Mouse (Mus musculus): ENCODE results near the gene Platr17. TPM values are rescaled to one million over a fixed set of nuclear protein-coding genes. Genes with fewer than 3 reads are reported as not detected.
"Not testable (repeated sequence)": the region's sequence is repeated elsewhere in the genome, so short reads cannot be mapped to it uniquely, and the experiment has no call there.

Gene Platr17
- 1.3 and 1.5 TPM in 2 replicates for polyA plus RNA-seq (2012; rRNA removed)

DNA sequence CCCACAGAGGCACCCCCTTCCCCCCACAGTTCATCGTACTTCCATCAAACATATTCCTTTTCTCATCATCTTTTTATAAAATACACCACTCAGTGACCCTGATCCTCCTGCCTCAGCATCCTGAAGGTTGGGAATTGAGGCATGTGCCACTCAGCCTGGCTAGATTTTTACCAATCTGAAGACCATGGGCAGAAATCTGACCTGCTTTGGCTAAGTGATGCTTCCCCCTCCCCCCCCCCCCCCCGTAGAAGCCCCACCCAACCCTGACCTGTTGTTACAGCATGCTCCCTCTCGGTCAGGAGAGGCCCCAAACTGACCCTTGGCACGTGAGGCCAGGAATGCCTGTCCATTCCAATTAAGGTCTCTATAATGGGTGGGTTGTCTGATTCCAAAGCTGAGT, at the start of gene Platr17:
Gene Platr17, plus strand, starts transcription at position 301 of the 400 bp plus-strand sequence.
- not testable (repeated sequence) for DNase-seq (ENCODE audit: extremely low spot score in 1 of 2, low spot score in 1 of 2)

DNA sequence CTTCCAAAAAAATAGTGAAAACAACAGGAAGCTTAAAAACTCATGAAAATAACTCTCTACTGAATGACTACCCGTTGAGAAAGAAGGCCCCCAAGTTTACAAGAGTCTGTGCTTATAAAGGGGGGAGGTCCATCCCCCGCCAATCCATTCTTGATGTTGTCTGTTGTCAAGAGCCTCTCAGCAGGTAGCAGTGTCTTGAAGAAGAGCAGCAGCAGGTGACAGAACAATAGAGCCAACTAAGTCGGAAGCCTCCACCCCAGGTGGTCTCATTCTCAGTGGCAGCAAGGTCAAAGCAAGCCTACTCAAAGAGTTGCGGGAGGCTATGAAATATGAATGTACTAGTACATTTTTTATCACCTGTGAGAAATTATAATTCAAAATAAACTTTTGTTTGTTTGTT, 47.1 kb upstream of the Platr17 start:
- DNase-seq (ENCODE audit: extremely low spot score in 1 of 2, low spot score in 1 of 2): no peak

DNA sequence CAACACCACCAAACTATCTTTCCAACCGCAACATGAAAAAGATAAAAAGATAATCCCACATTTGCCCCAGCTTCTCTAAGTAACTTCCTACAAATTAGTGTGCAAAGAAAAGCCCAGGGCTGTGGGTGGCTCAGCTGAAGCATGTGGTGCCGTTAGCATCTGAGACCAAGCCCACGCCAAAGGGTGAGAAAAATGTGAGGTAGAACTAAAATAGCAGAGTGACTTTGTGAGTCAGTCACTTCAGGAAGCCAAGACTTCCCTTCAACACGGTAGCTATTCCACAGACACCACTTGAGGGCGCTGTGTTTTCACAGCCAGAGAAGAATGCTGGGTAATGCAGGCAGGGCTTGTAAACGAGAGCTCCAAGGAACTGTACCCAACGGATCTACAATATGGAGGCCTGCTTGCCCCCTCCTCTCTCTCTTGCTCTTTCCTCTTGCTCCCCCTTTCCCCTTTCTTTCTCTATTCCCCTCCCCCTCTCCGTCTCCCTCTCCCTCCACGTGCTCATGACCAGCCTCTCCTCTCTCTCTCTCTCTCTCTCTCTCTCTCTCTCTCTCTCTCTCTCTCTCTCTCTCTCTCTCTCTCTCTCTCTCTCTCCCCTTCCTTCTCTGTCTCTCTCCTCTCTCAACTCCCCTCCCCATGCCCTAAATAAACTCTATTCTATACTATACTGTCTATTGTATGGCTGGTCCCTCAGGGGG, 39.5 kb upstream of the Platr17 start:
- DNase-seq (ENCODE audit: extremely low spot score in 1 of 2, low spot score in 1 of 2): peak; percentile 88 to 93

DNA sequence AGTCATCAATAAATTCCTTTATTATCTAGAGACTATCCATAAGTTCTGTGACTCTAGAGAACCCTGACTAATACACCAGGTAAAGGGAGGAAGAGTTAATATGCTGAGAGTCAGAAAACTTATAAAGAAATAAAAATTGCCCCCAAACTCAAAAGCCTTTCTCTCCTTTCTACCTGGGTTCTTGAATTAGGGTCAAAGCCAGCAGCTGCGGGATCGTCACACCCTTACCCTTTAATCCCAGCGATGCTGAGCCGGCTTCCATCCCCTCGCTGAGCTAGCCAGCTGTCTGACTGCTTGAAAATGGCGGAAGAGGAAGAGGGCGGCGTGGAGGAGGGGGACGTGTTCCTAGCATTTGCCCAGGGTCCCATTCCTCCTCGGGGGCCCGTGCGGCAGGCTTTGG, 31.4 kb upstream of the Platr17 start, which contains the start of gene Gm7029:
Gene Gm7029, plus strand, starts transcription at position 301 of the 400 bp plus-strand sequence.
- DNase-seq (ENCODE audit: extremely low spot score in 1 of 2, low spot score in 1 of 2): not testable (repeated sequence)

DNA sequence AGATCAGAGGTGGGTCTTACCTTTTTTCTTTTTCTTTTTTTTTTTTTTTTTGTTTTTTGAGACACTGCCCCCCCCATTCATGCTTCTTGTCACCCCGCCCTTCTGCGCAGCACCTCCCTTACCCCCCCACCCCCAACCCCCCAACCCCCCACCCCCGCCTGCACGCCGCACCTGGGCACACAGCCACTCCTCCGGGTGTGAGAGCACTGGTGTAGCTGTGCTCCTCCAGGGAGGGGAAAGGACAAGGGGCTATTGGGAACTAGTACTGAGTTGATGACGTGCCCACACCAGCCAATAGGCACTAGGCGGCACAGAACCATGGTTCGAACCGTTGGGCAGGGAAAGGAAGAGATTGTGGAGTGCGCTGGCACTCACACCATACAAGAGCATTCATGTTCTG, 30.5 kb upstream of the Platr17 start:
- no peak for DNase-seq (ENCODE audit: extremely low spot score in 1 of 2, low spot score in 1 of 2)

DNA sequence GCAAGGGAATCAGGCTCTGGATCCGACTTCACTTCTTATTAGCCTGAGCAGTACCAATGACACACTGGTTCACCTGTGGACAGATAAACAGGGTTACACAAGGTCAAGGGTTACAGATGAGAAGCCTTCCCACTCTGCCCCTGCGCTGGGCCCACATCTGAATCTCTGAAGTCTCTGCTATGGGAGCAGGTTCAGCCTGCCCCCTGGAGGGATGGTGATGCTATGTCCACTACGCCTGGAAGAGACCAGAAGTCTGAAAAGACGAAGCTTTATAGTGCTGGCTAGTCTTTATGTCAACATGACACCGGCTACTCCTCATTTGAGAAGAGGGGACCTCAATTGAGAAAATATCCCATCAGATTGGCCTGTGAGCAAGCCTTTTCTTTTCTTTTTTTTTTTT, 29.1 kb upstream of the Platr17 start:
- not testable (repeated sequence) for DNase-seq (ENCODE audit: extremely low spot score in 1 of 2, low spot score in 1 of 2)

DNA sequence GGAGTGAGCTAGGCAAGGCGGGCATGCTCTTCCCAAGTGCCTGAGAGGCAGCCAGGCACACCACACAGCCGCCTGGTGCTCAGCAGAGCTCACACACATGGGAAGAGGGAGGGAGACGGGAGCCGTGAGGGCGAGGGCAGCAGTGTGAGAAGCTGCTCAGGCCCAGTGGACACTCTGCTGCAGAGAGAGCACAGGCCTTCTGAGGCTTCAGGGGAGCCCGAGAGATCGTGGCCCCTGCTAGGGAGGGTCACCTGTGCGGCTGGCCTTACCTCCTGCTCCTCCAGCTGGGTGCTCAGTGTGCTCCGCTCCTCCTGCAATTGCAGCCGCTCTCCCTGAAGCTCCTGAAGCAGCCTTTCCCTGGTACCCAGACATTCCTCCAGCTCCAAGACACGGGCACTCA, 20.6 kb upstream of the Platr17 start:
- DNase-seq (ENCODE audit: extremely low spot score in 1 of 2, low spot score in 1 of 2): not testable (repeated sequence)

DNA sequence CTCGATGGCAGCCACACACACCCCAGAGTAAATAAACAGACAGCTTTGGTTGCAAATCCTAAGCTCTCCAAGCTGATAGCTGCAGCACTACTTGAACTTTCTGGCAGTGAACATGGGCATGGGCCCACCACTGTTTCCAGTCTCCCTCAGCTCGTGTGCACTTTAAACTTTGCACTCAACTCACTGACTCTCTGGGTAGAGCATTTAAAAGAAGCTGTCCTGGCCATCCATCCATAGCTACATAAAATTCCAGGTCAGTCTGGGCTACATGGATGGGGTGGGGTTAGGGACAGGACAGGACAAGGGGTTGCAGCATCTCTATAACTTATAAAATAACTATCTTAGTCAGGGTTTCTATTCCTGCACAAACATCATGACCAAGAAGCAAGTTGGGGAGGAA, 17.1 kb upstream of the Platr17 start:
- not testable (repeated sequence) for DNase-seq (ENCODE audit: extremely low spot score in 1 of 2, low spot score in 1 of 2)

DNA sequence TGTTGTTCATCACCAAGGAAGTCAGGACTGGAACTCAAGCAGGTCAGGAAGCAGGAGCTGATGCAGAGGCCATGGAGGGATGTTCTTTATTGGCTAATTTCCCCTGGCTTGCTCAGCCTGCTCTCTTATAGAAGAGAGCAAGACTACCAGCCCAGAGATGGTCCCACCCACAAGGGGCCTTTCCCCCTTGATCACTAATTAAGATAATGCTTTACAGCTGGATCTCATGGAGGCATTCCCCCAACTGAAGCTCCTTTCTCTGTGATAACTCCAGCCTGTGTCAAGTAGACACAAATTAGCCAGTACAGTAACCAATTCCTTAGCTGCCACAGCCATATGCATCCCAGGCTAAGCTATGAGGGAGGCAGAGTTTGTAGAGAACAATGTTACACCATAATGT, 16.7 kb upstream of the Platr17 start:
- not testable (repeated sequence) for DNase-seq (ENCODE audit: extremely low spot score in 1 of 2, low spot score in 1 of 2)

DNA sequence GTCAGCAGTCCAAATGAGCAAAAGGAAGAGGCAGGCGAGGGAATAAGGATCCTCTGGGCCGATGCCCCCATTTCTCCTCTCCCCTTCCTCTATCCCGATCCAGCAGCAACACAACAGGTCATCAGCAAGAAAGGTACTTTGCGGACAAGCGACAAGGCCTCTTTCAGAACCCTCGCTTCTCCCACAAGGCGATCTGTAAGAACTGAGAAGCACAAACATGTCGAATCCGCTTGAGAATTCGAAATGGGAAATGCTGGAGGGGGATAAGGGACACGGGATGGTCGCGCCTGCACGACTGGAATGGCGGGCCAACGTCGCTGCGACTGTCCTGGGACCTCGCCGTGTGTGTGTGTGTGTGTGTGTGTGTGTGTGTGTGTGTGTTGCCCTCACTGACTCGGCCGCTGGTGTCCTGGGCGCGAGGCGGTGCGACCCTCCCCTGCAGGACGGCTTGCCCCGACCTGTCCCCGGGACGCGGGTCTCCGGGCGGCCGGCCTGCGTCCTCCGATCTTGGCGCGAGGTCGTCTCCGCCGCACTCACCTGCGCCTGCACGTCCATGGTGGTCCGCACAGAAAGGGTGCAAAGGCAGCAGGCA, 14.9 kb upstream of the Platr17 start:
- not testable (repeated sequence) for DNase-seq (ENCODE audit: extremely low spot score in 1 of 2, low spot score in 1 of 2)

DNA sequence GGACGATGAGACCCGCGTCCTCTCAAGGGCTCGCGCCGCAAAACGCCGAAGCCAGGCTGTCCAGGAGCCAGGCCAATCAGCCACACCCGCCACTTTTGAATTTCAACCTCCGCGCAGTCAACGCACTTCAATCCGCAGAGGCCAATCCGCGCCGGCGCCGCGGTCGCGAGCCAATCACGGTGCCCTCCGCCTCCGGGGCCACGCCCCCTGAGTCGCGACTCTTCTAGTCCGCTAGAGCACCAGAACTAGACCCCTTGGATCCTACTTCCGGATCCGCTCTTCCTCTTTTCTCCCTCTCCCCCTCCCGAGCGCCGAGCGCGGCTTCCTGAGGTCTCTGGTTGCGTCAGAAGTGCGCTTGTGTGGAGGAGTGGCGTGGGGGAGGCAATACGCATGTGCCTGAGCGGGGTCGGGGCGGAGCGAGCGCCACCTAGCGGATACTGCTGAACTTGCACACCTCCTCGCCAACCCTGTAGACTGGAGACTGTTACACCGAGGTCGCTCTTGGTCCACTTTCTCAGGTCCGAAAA, 14.3 kb upstream of the Platr17 start, which contains the start of gene Kifc1:
Gene Kifc1, minus strand, starts transcription at position 129 of the 527 bp plus-strand sequence.
- peak; percentile 99 to 100 for DNase-seq (ENCODE audit: extremely low spot score in 1 of 2, low spot score in 1 of 2)

DNA sequence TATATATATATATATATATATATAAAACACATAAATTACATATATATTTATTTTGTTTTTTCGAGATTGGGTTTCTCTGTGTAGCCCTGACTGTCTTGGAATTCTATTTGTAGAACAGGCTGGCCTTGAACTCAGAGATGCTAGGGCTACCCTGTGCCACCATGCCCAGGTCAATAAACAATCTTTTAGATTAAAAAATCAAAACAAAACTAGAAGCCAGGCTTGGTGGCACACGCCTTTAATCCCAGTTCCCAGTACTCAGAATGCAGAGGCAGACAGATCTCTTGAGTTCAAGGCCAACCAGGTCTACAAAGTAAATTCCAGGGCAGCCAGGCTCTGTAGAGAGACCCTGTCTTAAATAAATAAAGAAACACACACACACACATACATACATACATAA, 13.6 kb upstream of the Platr17 start:
- DNase-seq (ENCODE audit: extremely low spot score in 1 of 2, low spot score in 1 of 2): no peak

DNA sequence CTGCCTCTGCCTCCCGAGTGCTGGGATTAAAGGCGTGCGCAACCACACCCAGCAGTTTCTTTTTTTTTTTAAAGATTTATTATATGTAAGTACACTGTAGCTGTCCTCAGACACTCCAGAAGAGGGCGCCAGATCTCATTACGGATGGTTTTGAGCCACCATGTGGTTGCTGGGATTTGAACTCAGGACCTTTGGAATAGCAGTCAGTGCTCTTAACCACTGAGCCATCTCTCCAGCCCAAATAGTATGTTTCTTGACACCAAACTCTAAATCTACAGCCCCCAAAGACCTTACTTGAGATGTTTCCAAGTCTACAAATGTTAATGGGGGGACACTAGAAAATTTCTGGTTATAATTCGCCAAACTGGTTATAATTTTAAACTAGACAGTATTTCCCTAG, 13.0 kb upstream of the Platr17 start:
- not testable (repeated sequence) for DNase-seq (ENCODE audit: extremely low spot score in 1 of 2, low spot score in 1 of 2)

DNA sequence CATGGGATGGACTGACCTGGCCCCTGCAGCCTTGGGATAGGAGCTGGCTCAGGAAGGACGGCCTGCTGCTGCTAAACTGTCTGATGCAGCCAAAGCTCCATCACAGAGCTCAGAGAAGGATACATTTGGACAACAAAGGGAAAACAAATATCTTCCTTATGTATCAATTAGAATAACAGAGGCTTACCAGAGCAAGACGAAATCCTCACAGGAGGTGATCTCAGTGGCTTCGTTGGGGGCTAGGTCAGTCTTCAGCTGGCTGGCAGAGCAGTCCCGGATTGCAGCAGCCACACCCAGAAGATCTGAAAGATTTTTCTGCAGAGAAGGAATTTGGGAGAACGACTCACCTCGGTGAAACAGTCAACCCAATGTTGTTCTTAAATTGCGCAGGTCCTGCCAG, 12.5 kb upstream of the Platr17 start:
- no peak for DNase-seq (ENCODE audit: extremely low spot score in 1 of 2, low spot score in 1 of 2)

DNA sequence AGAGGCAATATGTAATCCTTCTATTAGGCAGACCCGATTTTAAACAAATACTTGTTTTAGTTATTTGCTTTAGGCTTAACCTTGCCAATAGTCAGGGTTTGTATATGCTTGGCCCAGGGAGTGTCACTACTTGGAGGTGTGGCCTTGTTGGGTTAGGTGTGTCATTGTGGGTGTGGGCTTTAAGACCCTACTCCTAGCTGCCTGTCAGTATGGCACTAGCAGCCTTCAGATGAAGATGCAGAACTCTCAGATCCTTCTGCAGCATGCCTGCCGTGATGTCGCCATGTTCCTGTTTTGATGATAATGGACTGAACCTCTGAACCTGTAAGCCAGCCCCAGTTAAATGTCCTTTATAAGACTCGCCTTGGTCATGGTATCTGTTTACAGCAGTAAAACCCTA, 11.9 kb upstream of the Platr17 start:
- DNase-seq (ENCODE audit: extremely low spot score in 1 of 2, low spot score in 1 of 2): not testable (repeated sequence)

DNA sequence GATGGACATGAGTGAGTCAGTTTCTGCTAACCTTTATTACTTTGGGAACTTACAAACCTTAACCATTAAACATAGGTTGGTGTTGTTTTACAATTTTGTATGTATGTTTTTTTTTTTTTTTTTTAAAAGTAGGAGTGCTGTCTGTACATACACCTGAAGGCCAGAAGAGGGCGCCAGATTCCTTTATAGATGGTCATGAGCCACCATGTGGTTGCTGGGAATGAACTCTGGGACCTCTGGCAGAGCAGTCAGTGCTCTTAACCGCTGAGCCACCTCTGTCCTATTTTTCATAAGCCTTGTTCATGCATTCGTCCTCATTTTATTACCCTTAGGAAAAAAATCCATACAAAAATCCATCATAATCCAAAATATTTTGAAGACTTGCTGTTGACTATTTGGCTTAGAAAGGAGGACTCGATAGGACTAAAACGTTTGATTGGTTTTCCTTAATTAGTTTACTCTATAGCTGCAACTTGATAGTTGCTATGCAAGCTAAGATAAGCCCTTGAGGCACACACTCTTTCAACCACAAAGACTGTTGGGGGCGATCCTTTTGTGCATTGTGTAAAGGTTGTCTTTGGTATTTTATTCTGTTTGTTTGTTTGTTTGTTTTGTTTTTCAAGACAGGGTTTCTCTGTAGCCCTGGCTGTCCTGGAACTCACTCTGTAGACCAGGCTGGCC, 7.7 kb upstream of the Platr17 start:
- no peak for DNase-seq (ENCODE audit: extremely low spot score in 1 of 2, low spot score in 1 of 2)

DNA sequence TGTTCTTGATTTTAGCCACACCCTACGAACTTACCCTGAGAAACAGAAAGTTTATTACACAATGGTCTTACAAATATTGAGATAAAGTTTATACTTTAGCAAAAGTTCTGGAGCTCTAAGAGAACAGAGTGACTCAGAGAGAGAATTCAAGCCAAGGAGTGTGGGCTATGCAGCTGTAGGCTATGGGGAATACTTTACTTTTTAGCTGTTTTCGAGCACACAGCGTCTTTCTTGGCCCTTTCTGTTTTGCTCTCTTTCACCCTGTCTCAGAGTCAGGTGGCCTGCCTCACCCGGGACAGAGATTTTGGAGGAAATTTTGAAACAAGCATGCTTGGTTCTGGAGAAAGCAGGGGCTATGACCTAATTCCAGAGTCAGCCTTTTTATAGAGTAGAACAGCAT, 6.7 kb upstream of the Platr17 start:
- DNase-seq (ENCODE audit: extremely low spot score in 1 of 2, low spot score in 1 of 2): not testable (repeated sequence)

DNA sequence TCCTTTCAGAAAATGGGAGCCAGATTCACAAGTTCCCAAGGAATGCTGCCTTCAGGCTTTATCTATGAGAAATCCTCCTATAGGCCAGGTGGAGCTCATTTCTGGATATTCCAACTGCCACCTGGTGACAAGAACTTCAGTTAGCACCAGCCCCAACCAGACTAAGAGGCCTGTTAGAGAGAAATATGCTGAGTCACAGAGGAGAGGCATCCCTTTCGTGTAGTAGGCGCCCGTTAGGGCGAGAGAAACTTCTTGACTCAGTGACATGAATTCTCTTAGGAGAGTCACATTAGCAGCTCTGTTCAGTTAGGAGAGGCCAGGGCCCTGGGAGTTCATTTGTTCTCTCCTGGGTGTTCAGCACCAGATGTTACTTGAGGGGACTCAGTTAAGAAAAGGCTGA, 5.3 kb upstream of the Platr17 start:
- no peak for DNase-seq (ENCODE audit: extremely low spot score in 1 of 2, low spot score in 1 of 2)

DNA sequence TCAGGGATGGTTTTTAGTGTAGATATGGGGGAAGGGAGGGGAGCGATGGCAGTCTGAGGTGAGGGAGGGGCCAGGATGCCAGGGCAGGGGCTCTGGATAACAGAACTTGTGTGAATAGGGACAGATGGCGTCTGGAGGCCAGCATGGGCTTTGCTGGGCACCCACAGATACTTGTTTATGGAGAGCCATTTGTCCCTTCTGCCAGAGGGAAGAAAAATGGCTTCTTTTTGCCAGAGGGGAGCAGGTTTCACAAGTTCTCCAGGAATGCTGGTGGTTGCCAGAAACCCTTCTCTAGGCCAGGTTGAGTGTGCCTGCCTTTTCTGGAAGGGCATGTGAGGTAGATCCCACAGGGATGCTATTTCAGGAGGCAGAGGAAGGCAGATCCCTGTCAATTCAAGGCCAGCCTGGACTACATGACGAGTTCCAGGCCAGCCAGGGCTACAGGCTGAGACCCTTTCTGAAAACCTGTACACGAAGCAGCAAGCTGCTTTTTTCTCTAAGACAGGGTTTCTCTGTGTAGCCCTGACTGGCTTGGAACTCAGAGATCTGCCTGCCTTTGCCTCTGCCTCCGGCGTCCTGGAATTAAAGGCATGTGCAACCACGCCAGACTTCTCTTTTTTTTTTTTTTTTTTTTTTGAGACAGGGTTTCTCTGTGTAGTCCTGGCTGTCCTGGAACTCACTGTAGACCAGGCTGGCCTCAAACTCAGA, 4.5 kb upstream of the Platr17 start:
- no peak for DNase-seq (ENCODE audit: extremely low spot score in 1 of 2, low spot score in 1 of 2)

DNA sequence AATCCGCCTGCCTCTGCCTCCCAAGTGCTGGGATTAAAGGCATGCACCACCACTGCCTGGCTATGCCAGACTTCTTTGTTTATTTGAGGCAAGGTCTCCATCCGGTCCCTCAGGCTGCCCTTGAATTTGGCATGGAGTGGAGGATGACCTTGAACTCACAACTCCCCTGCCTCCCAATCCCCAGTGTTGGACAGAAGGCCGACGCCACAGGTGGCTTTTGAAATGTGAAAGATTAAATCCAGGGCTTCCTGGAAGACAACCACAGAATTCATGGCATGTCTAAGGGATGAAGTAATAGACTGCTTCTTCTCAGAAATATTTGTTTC, 4.0 kb upstream of the Platr17 start:
- no peak for DNase-seq (ENCODE audit: extremely low spot score in 1 of 2, low spot score in 1 of 2)

DNA sequence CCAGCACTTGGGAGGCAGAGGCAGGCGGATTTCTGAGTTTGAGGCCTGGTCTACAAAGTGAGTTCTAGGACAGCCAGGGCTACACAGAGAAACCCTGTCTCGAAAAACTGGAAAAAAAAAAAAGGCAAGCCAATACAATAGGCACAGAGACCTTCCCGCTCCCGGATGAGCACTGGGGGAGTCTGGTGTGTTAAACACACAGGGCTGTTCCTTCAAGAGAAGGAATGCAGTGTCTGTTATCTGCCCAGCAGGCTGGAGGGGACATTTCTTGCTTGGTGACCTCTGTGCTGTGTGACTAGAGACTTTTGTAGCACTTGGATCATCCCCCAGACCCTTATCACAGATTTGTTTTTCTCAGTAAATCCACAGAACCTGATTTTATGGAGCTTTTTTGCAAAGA, 3.3 kb upstream of the Platr17 start:
- DNase-seq (ENCODE audit: extremely low spot score in 1 of 2, low spot score in 1 of 2): no peak
